22 mouse cellular contexts compared by ENCODE assay signal in genomic region chr5:96367260-96367659, GRCm38 (mm10). TPM values are rescaled to one million over a fixed set of nuclear protein-coding genes. Genes with fewer than 3 reads are reported as not detected.
DNase-seq lines count a peak whose midpoint lies in the region; ATAC-seq and TF ChIP-seq lines count a peak whose summit lies in the region.
"Had no signal": no experiment of that assay in that cellular context is flagged by ENCODE, and none has a peak within 500 bp of the region (broad histone marks: within the 10 kb centered on the region; RNA-seq: fewer than 3 reads in every experiment).

No protein-coding gene starts in this region.

- ATAC-seq in stomach, embryonic 16.5 days (ENCODE audit: insufficient read depth, low FRiP score): peak; percentile 64; the same call in 1 of the 2 replicates
- ATAC-seq in stomach, postnatal 0 days (ENCODE audit: low FRiP score, low TSS enrichment): peak; percentile 96
- ATAC-seq in megakaryocyte progenitor cell, adult 5-6 weeks (replicated peaks; ENCODE audit: poor library complexity): no peak
- ATAC-seq: activated CD4-positive, CD25-positive, alpha-beta regulatory T cell, adult 4 months; CD4-positive, CD25-positive, alpha-beta regulatory T cell, adult 4 months; Patski had no signal

- no peak overlapping the region for H3K4me3 ChIP-seq in stomach, embryonic 16.5 days (replicated peaks; ENCODE audit: low read length)
- H3K4me3 ChIP-seq in stomach, postnatal 0 days (ENCODE audit: low read depth, low read length): no peak overlapping the region

- TF ChIP-seq EP300 in stomach, postnatal 0 days (optimal IDR thresholded peaks at IDR 0.05): no peak

- H3K4me1 ChIP-seq in stomach, embryonic 16.5 days (ENCODE audit: control insufficient read depth, insufficient read depth, low read length): no peaks in the 10 kb centered on the region; the same call in 1 of the 2 replicates
- H3K4me1 ChIP-seq in stomach, postnatal 0 days (replicated peaks; ENCODE audit: control insufficient read depth, insufficient read depth): no peaks in the 10 kb centered on the region

- no peaks in the 10 kb centered on the region for H3K9me3 ChIP-seq in stomach, embryonic 16.5 days (replicated peaks; ENCODE audit: control insufficient read depth, low read length)
- no peaks in the 10 kb centered on the region for H3K9me3 ChIP-seq in stomach, postnatal 0 days (ENCODE audit: control insufficient read depth, low read length)
- H3K9me3 ChIP-seq: G1E had no signal

- H3K9ac ChIP-seq in stomach, embryonic 16.5 days (ENCODE audit: low read length): no peak overlapping the region
- no peak overlapping the region for H3K9ac ChIP-seq in stomach, postnatal 0 days (ENCODE audit: low read length)

- no peaks in the 10 kb centered on the region for H3K27me3 ChIP-seq in stomach, embryonic 16.5 days (ENCODE audit: control insufficient read depth, insufficient read depth, low read length)
- no peaks in the 10 kb centered on the region for H3K27me3 ChIP-seq in stomach, postnatal 0 days (ENCODE audit: control insufficient read depth, insufficient read depth, low read length)
- H3K27me3 ChIP-seq: CH12.LX had no signal

- TF ChIP-seq CTCF in stomach, postnatal 0 days (IDR thresholded peaks at IDR 0.05; ENCODE audit: low read depth): no peak

- DNase-seq in heart, adult 11 months: peak; percentile 24
- no peak for DNase-seq in heart, adult 9 months (ENCODE audit: low spot score in 2 of 2)
- no peak for DNase-seq in stomach, postnatal 0 days (ENCODE audit: low spot score)
- DNase-seq in frontal cortex, postnatal 25 days (ENCODE audit: low spot score in 2 of 2): no peak
- DNase-seq: adrenal gland, adult 2 months; adrenal gland, adult 8-10 months; adrenal gland, postnatal 10 days; adrenal gland, postnatal 14 days; adrenal gland, postnatal 25 days; adrenal gland, postnatal 36 days; B cell, adult 2 months; cerebellum, adult 11 months; cerebellum, adult 11-12 months; cerebellum, adult 18-20 months had no signal

- H3K36me3 ChIP-seq in stomach, embryonic 16.5 days (ENCODE audit: control insufficient read depth, insufficient read depth, low read length): no peaks in the 10 kb centered on the region
- H3K36me3 ChIP-seq in stomach, postnatal 0 days (ENCODE audit: control insufficient read depth, insufficient read depth, low read length): no peaks in the 10 kb centered on the region
- H3K36me3 ChIP-seq: G1E had no signal

- no peak overlapping the region for H3K4me2 ChIP-seq in stomach, embryonic 16.5 days (ENCODE audit: low read depth, low read length)
- no peak overlapping the region for H3K4me2 ChIP-seq in stomach, postnatal 0 days (replicated peaks; ENCODE audit: low read depth)

- no peak overlapping the region for H3K27ac ChIP-seq in stomach, embryonic 16.5 days (ENCODE audit: low read length)
- no peak overlapping the region for H3K27ac ChIP-seq in stomach, postnatal 0 days (replicated peaks)

RNA-seq across cellular contexts. Expression of gene Fras1, which starts 6.5 kb away (rescaled TPM):
- polyA plus RNA-seq in stomach, embryonic 16.5 days (2015; fragmentation: Nextera tagmentation; extraction: Ambion mirVana): 15.4 and 18.3 TPM in 2 replicates
- 3.4 and 3.6 TPM in 2 replicates for polyA plus RNA-seq in stomach, postnatal 0 days (2015; fragmentation: Nextera tagmentation; extraction: Ambion mirVana)
- total RNA-seq in megakaryocyte progenitor cell, adult 5-6 weeks (2015): not detected in 2 replicates
- not detected in 2 replicates for total RNA-seq in megakaryocyte progenitor cell, adult 5-6 weeks (2017)
- total RNA-seq: MEL had no signal
